ENCODE assay signal across 13 mouse cellular contexts in the genomic region with DNA sequence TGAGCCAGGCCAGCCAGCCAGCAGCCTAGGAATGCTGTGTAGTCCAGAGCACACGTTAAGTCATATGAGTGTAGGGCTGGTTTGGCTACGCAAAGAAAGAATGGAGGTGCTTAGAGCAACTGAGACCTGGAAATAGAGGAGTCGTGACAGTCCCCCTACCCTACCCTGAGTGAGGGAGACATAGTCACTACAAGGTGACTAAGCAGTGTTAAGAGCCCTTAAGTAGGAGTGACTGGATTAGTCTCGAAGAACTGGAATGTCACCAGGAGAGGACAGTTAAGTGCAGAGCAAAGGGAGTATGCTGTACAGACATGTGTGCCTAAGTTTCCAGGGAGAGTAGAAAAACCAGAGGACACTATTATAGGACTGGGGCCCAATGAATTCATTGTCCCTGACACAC. TPM values are rescaled to one million over a fixed set of nuclear protein-coding genes. Genes with fewer than 3 reads are reported as not detected.
DNase-seq lines count a peak whose midpoint lies in the region; ATAC-seq and TF ChIP-seq lines count a peak whose summit lies in the region.
"Had no signal": no experiment of that assay in that cellular context is flagged by ENCODE, and none has a peak within 500 bp of the region (broad histone marks: within the 10 kb centered on the region; RNA-seq: fewer than 3 reads in every experiment).

No protein-coding gene starts in this region.

- DNase-seq in heart, postnatal 0 days (ENCODE audit: low spot score), result no peak
- no peak for DNase-seq in heart, adult 11 months
- DNase-seq in lung, postnatal 0 days (ENCODE audit: low spot score), result peak; percentile 53
- DNase-seq in lung, postnatal 25 days (ENCODE audit: low spot score), result no peak
- DNase-seq in ovary, postnatal 36 days (ENCODE audit: low spot score), result no peak
- DNase-seq: cerebellum, adult 8-10 months; heart, postnatal 4 days; right cerebral cortex, adult 18-20 months had no signal

- TF ChIP-seq EP300 in heart, postnatal 0 days (IDR thresholded peaks at IDR 0.05; ENCODE audit: low read depth), result no peak
- peak; percentile 42; the same call in 1 of the 2 replicates for TF ChIP-seq EP300 in lung, postnatal 0 days (IDR thresholded peaks at IDR 0.05)

- no peaks in the 10 kb centered on the region for H3K4me1 ChIP-seq in heart, postnatal 0 days (ENCODE audit: control insufficient read depth, insufficient read depth)
- H3K4me1 ChIP-seq in lung, postnatal 0 days (ENCODE audit: insufficient read depth, low read depth, low read length), result no peaks in the 10 kb centered on the region
- peaks cover 12% of the 10 kb centered on the region for H3K4me1 ChIP-seq in hindbrain, embryonic 16.5 days (ENCODE audit: control insufficient read depth, insufficient read depth, low read depth, low read length)
- H3K4me1 ChIP-seq in midbrain, embryonic 16.5 days (ENCODE audit: control insufficient read depth, insufficient read depth, low read length), result peaks cover 14% of the 10 kb centered on the region

- ATAC-seq in heart, postnatal 0 days (ENCODE audit: insufficient read depth, low read depth), result peak; percentile 17; the same call in 1 of the 2 replicates
- ATAC-seq in lung, postnatal 0 days, result peak; percentile 92
- peak; percentile 37; the same call in 1 of the 2 replicates for ATAC-seq in hindbrain, embryonic 16.5 days
- ATAC-seq in midbrain, embryonic 16.5 days, result 0 out of 2 replicates have a peak, but pooled peaks have one; percentile 5
- ATAC-seq: intestine, embryonic 16.5 days had no signal

- no peak overlapping the region for H3K27ac ChIP-seq in heart, postnatal 0 days (ENCODE audit: low read depth)
- no peak overlapping the region for H3K27ac ChIP-seq in lung, postnatal 0 days (ENCODE audit: low read length)
- no peak overlapping the region; the same call in 1 of the 2 replicates for H3K27ac ChIP-seq in hindbrain, embryonic 16.5 days (ENCODE audit: low read depth, low read length)
- H3K27ac ChIP-seq in midbrain, embryonic 16.5 days (ENCODE audit: low read length), result peak overlapping the region; percentile 77
- H3K27ac ChIP-seq: liver, embryonic 15.5 days; stomach, postnatal 0 days had no signal

- no peaks in the 10 kb centered on the region for H3K9me3 ChIP-seq in heart, postnatal 0 days (replicated peaks; ENCODE audit: control insufficient read depth, low read length)
- no peaks in the 10 kb centered on the region for H3K9me3 ChIP-seq in lung, postnatal 0 days (ENCODE audit: low read length)
- no peaks in the 10 kb centered on the region for H3K9me3 ChIP-seq in hindbrain, embryonic 16.5 days (ENCODE audit: control insufficient read depth, low read length)
- no peaks in the 10 kb centered on the region for H3K9me3 ChIP-seq in midbrain, embryonic 16.5 days (replicated peaks; ENCODE audit: control insufficient read depth, low read length, poor library complexity, severe bottlenecking)
- H3K9me3 ChIP-seq: liver, embryonic 15.5 days had no signal

- WGBS in heart, postnatal 0 days, result 52% methylated on average over 4 of the region's 4 CpGs
- 74% methylated on average over 4 of the region's 4 CpGs for WGBS in lung, postnatal 0 days
- WGBS in hindbrain, embryonic 16.5 days, result 88% methylated on average over 4 of the region's 4 CpGs
- 71% methylated on average over 4 of the region's 4 CpGs for WGBS in midbrain, embryonic 16.5 days

- H3K36me3 ChIP-seq in heart, postnatal 0 days (replicated peaks; ENCODE audit: control insufficient read depth, insufficient read depth, low read length), result 0 out of 2 replicates have a peak, but pooled peaks cover 5% of the 10 kb centered on the region
- H3K36me3 ChIP-seq in lung, postnatal 0 days (ENCODE audit: insufficient read depth, low read length), result no peaks in the 10 kb centered on the region
- H3K36me3 ChIP-seq in hindbrain, embryonic 16.5 days (ENCODE audit: control insufficient read depth, insufficient read depth, low read length), result no peaks in the 10 kb centered on the region; the same call in 1 of the 2 replicates
- H3K36me3 ChIP-seq in midbrain, embryonic 16.5 days (ENCODE audit: control insufficient read depth, insufficient read depth, low read length), result no peaks in the 10 kb centered on the region

- no peak overlapping the region for H3K9ac ChIP-seq in heart, postnatal 0 days (replicated peaks; ENCODE audit: low read depth, low read length)
- no peak overlapping the region for H3K9ac ChIP-seq in lung, postnatal 0 days (replicated peaks; ENCODE audit: low read depth)
- no peak overlapping the region for H3K9ac ChIP-seq in hindbrain, embryonic 16.5 days (ENCODE audit: low read depth, low read length)
- H3K9ac ChIP-seq in midbrain, embryonic 16.5 days (ENCODE audit: low read depth, low read length), result no peak overlapping the region
- H3K9ac ChIP-seq: liver, embryonic 15.5 days had no signal

- no peak overlapping the region for H3K4me3 ChIP-seq in heart, postnatal 0 days (ENCODE audit: low read depth, low read length)
- no peak overlapping the region for H3K4me3 ChIP-seq in lung, postnatal 0 days (ENCODE audit: low read depth, low read length)
- H3K4me3 ChIP-seq in hindbrain, embryonic 16.5 days (ENCODE audit: low read length), result no peak overlapping the region
- H3K4me3 ChIP-seq in midbrain, embryonic 16.5 days (ENCODE audit: low read depth, low read length), result no peak overlapping the region
- H3K4me3 ChIP-seq: liver, embryonic 15.5 days had no signal

- H3K4me2 ChIP-seq in heart, postnatal 0 days (ENCODE audit: low read depth, low read length), result no peak overlapping the region
- H3K4me2 ChIP-seq in lung, postnatal 0 days (replicated peaks; ENCODE audit: low read depth, low read length), result no peak overlapping the region
- no peak overlapping the region for H3K4me2 ChIP-seq in hindbrain, embryonic 16.5 days (ENCODE audit: low read length)
- no peak overlapping the region for H3K4me2 ChIP-seq in midbrain, embryonic 16.5 days (ENCODE audit: low read length)
- H3K4me2 ChIP-seq: liver, embryonic 15.5 days had no signal

- H3K27me3 ChIP-seq in heart, postnatal 0 days (ENCODE audit: control insufficient read depth, insufficient read depth, low read length), result no peaks in the 10 kb centered on the region
- no peaks in the 10 kb centered on the region for H3K27me3 ChIP-seq in lung, postnatal 0 days (replicated peaks; ENCODE audit: insufficient read depth, low read length)
- no peaks in the 10 kb centered on the region for H3K27me3 ChIP-seq in hindbrain, embryonic 16.5 days (replicated peaks; ENCODE audit: control insufficient read depth, insufficient read depth, low read length)
- no peaks in the 10 kb centered on the region for H3K27me3 ChIP-seq in midbrain, embryonic 16.5 days (ENCODE audit: control insufficient read depth, insufficient read depth, low read depth, low read length)
- H3K27me3 ChIP-seq: liver, embryonic 15.5 days had no signal

- no peak for TF ChIP-seq CTCF in heart, postnatal 0 days (IDR thresholded peaks at IDR 0.05; ENCODE audit: low read depth)
- TF ChIP-seq CTCF in lung, postnatal 0 days (IDR thresholded peaks at IDR 0.05), result no peak

RNA-seq across cellular contexts. Expression of a gene that starts 45.9 kb away (rescaled TPM):
- 42.1 and 50.4 TPM in 2 replicates for total RNA-seq in heart, postnatal 0 days (2014; rRNA removed; ENCODE audit: low replicate concordance)
- polyA plus RNA-seq in heart, postnatal 0 days (2015; fragmentation: Nextera tagmentation; extraction: Ambion mirVana), result 32.1 and 32.6 TPM in 2 replicates
- 37.0 and 37.8 TPM in 2 replicates for polyA plus RNA-seq in lung, postnatal 0 days (2015; fragmentation: Nextera tagmentation; extraction: Ambion mirVana)
- 77.7 and 80.5 TPM in 2 replicates for polyA plus RNA-seq in hindbrain, embryonic 16.5 days (2015; fragmentation: Nextera tagmentation; extraction: Ambion mirVana)
- 81.9 and 83.3 TPM in 2 replicates for polyA plus RNA-seq in midbrain, embryonic 16.5 days (2015; fragmentation: Nextera tagmentation; extraction: Ambion mirVana)

Comparison
In these comparisons a context has a peak if more than half of its experiments do, and no peak if none do; other contexts are left out.
1. ATAC-seq: peak in every context shown above with its lines; median percentile 92 in lung, postnatal 0 days; 37 in hindbrain, embryonic 16.5 days; 17 in heart, postnatal 0 days; 5 in midbrain, embryonic 16.5 days.